Mouse (Mus musculus) kidney, adult 2 months (tissue): Measurements from ENCODE around the gene Hdac5.

Experiments used
- CTCF ChIP-seq: fragments of 200-500 bp; conservative IDR thresholded peaks from 2 replicates; pipeline ENCODE4 v1.5.1; 2011; ENCODE audit warnings: low read depth, mild to moderate bottlenecking, control low read depth, low read length, moderate library complexity, mixed read lengths; ENCODE audit not compliant: insufficient read depth, insufficient read length
- POLR2A ChIP-seq: fragments of 200-500 bp; IDR thresholded peaks from one replicate; pipeline ENCODE4 v1.6.1; 2011; ENCODE audit warnings: low read depth, low read length, control low read depth

GRCm38 (mm10) chr11:102218783-102219182, 11.2 kb downstream of the Hdac5 start:
- peak; percentile 89 for TF ChIP-seq POLR2A
- TF ChIP-seq CTCF = no peak
